ENCODE assay signal across 9 mouse cellular contexts in the genomic region with DNA sequence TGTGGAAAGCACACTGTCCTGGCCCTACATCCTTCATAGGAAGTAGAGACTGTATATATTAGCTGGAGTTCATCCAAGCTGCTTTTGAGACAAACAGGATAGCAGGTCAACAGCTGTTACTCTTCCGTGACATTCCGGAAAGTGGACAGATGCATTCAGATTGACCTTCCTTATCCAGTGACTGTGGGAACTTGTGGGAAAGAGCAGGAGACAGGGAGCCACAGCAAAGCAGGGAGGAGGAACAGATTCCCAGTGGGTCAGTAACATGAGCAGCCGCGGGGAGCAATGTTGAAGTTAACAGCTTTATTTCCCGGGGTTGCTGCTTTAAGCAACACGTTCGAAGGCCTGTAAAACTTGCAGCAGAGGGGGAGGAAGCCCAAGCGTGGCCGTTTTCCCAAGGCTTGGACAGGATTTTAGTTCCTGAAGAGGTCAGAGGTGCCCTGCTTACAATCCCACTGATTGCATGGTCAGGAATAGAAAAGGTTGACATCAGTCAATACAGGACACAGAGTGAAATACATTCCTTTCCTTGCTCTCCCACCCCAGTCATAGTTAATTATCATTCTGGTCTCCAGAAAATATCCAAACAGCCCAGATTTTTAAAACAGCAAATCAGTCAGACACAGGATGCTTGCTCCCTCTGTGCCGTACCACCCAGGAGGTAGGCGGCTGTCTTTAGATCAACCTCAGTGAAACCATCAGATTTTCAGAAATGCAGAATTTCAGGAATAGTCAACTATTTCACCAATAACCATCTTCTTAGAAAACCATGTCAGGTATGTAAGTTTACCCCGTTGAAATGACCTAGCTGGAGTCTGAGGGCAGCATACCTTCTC. TPM values are rescaled to one million over a fixed set of nuclear protein-coding genes. Genes with fewer than 3 reads are reported as not detected.
DNase-seq lines count a peak whose midpoint lies in the region; ATAC-seq and TF ChIP-seq lines count a peak whose summit lies in the region.
"Had no signal": no experiment of that assay in that cellular context is flagged by ENCODE, and none has a peak within 500 bp of the region (broad histone marks: within the 10 kb centered on the region; RNA-seq: fewer than 3 reads in every experiment).

No protein-coding gene starts in this region.

- ATAC-seq in liver, embryonic 12.5 days, result no peak
- peak; percentile 47; the same call in 1 of the 2 replicates for ATAC-seq in liver, embryonic 14.5 days (ENCODE audit: insufficient read depth)
- ATAC-seq in megakaryocyte, adult 5-6 weeks (ENCODE audit: poor library complexity, severe bottlenecking), result no peak

- H3K4me3 ChIP-seq in liver, adult 2 months (ENCODE audit: insufficient read depth, low read depth, low read length), result no peak overlapping the region
- H3K4me3 ChIP-seq in liver, embryonic 12.5 days, result no peak overlapping the region
- no peak overlapping the region for H3K4me3 ChIP-seq in liver, embryonic 14.5 days (ENCODE audit: insufficient read depth in 1 of 2, low read depth in 2 of 2, low read length in 2 of 2)

- peak; percentile 60 for DNase-seq in liver, adult 2 months (ENCODE audit: extremely low read depth, low read depth, low spot score)
- DNase-seq in heart, postnatal 25 days (ENCODE audit: low spot score), result peak; percentile 17
- peak in 1 of 3 experiments; percentile 6 for DNase-seq in liver, embryonic 14.5 days (ENCODE audit: low read depth in 3 of 3, low spot score in 3 of 3)
- DNase-seq in left cerebral cortex, adult 11 months (ENCODE audit: low spot score), result no peak
- no peak for DNase-seq in cerebellum, adult 9-10 months
- DNase-seq in cerebellum, adult 11 months, result no peak

- no peaks in the 10 kb centered on the region for H3K79me2 ChIP-seq in liver, adult 2 months (ENCODE audit: control insufficient read depth, insufficient read depth, low read length)

- H3K27ac ChIP-seq in liver, adult 2 months (replicated peaks; ENCODE audit: insufficient read depth, low read depth, low read length), result peak overlapping the region; percentile 54
- no peak overlapping the region for H3K27ac ChIP-seq in liver, embryonic 12.5 days
- H3K27ac ChIP-seq in liver, embryonic 14.5 days, result no peak overlapping the region

- H3K9ac ChIP-seq in liver, adult 2 months (ENCODE audit: low read depth, low read length), result no peak overlapping the region
- H3K9ac ChIP-seq in liver, embryonic 12.5 days, result no peak overlapping the region
- H3K9ac ChIP-seq in liver, embryonic 14.5 days (replicated peaks), result no peak overlapping the region

- intact Hi-C loops in heart, postnatal 25 days (cut with DNase I), result no loop called here

- H3K9me3 ChIP-seq in liver, embryonic 12.5 days (replicated peaks), result 0 out of 2 replicates have a peak, but pooled peaks cover 3% of the 10 kb centered on the region
- no peaks in the 10 kb centered on the region for H3K9me3 ChIP-seq in liver, embryonic 14.5 days (ENCODE audit: control insufficient read depth, low read length)

- H3K27me3 ChIP-seq in liver, adult 2 months (ENCODE audit: control insufficient read depth, insufficient read depth, low read length), result no peaks in the 10 kb centered on the region
- H3K27me3 ChIP-seq in liver, embryonic 12.5 days (replicated peaks), result no peaks in the 10 kb centered on the region
- H3K27me3 ChIP-seq in liver, embryonic 14.5 days (ENCODE audit: control insufficient read depth, insufficient read depth, low read length), result no peaks in the 10 kb centered on the region
- H3K27me3 ChIP-seq: CH12.LX had no signal

- no peak for TF ChIP-seq EP300 in liver, embryonic 14.5 days (IDR thresholded peaks at IDR 0.05; ENCODE audit: low read depth)

- TF ChIP-seq CTCF in liver, adult 2 months (IDR thresholded peaks at IDR 0.05; ENCODE audit: low read depth, low read length), result no peak
- no peak for TF ChIP-seq CTCF in liver, embryonic 14.5 days (IDR thresholded peaks at IDR 0.05; ENCODE audit: low read depth)

- no peak for TF ChIP-seq POLR2A in liver, adult 2 months (IDR thresholded peaks at IDR 0.05; ENCODE audit: extremely low read depth, insufficient read depth, low read length)

- H3K4me2 ChIP-seq in liver, embryonic 12.5 days, result no peak overlapping the region
- no peak overlapping the region for H3K4me2 ChIP-seq in liver, embryonic 14.5 days (ENCODE audit: low read depth)

- no peaks in the 10 kb centered on the region for H3K4me1 ChIP-seq in liver, adult 2 months (ENCODE audit: control insufficient read depth, insufficient read depth, low read length)
- H3K4me1 ChIP-seq in liver, embryonic 12.5 days, result no peaks in the 10 kb centered on the region
- H3K4me1 ChIP-seq in liver, embryonic 14.5 days (replicated peaks; ENCODE audit: control insufficient read depth in 2 of 2, insufficient read depth in 2 of 2, low read length in 1 of 2), result no peaks in the 10 kb centered on the region

- WGBS in liver, adult 2 months, result 70% methylated on average over 12 of the region's 12 CpGs
- WGBS in liver, embryonic 12.5 days (ENCODE audit: insufficient replicate concordance), result 66% methylated on average over 12 of the region's 12 CpGs
- WGBS in liver, embryonic 14.5 days (ENCODE audit: insufficient replicate concordance), result 65% methylated on average over 12 of the region's 12 CpGs

- no peaks in the 10 kb centered on the region for H3K36me3 ChIP-seq in liver, adult 2 months (ENCODE audit: control insufficient read depth, insufficient read depth, low read length)
- no peaks in the 10 kb centered on the region for H3K36me3 ChIP-seq in liver, embryonic 12.5 days
- H3K36me3 ChIP-seq in liver, embryonic 14.5 days (replicated peaks; ENCODE audit: control insufficient read depth, insufficient read depth, low read depth), result no peaks in the 10 kb centered on the region

RNA-seq across cellular contexts. Expression of a gene that starts 18.7 kb away (rescaled TPM):
- total RNA-seq in liver, adult 2 months (2014; rRNA removed), result 0.28 and 0.54 TPM in 2 replicates
- polyA plus RNA-seq in liver, adult 2 months (2012; rRNA removed), result 0.06 and 0.10 TPM in 2 replicates
- polyA plus RNA-seq in liver, embryonic 12.5 days (2016; fragmentation: Nextera tagmentation; extraction: Ambion mirVana), result 0.04 and 0.12 TPM in 2 replicates
- total RNA-seq in heart, postnatal 25 days (2021), result 10 to 100 TPM in 1 of 2 experiments, 1 to 10 TPM in 1; 8.7 to 10.2 TPM
- polyA plus RNA-seq in liver, embryonic 14.5 days (2012; rRNA removed), result 0.03 and 0.04 TPM in 2 replicates
- 0.11 TPM in 1 of 2 replicates, not detected in the other for polyA plus RNA-seq in liver, embryonic 14.5 days (2014; fragmentation: Nextera tagmentation; extraction: Ambion mirVana)
- total RNA-seq in megakaryocyte, adult 5-6 weeks (2015), result 2.3 and 2.5 TPM in 2 replicates
- total RNA-seq in megakaryocyte, adult 5-6 weeks (2017), result 2.1 and 2.3 TPM in 2 replicates

Comparison
In these comparisons a context has a peak if more than half of its experiments do, and no peak if none do; other contexts are left out.
1. DNase-seq: peak in liver, adult 2 months (single experiment) and heart, postnatal 25 days (single experiment); none in left cerebral cortex, adult 11 months (single experiment), cerebellum, adult 9-10 months (single experiment) and cerebellum, adult 11 months (single experiment).